Mouse (Mus musculus): Measurements from ENCODE around the gene Zcchc4. TPM values are rescaled to one million over a fixed set of nuclear protein-coding genes. Genes with fewer than 3 reads are reported as not detected.

The Zcchc4 gene
- 16.7 and 18.1 TPM in 2 replicates for polyA plus RNA-seq (2016; fragmentation: Nextera tagmentation; extraction: Ambion mirVana)

DNA sequence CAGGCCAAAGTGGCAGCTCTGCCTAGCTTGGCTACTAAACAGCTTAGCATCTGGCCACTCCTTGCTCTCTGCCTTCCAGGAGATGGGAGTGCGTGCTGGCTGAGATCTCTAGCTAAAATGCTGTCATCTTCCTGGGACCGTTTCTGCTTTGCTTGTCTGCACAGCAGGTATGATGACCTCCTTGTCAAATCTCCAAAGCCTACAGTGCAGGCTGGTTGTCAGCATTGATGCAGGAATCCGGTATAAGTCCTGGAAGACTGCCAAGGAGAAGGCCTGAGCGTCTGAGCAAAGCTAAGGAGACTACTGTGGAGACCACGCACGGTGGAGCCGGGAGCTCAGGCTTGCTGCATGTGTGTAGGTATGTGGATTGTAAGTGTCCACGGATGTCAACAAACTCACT is at the start of gene Zcchc4:
TSS of gene Zcchc4 (plus strand) at position 173 of the 400 bp plus-strand sequence.
- Histone ChIP-seq H3K36me3 (peaks cover 2% of the 10 kb centered on the region; the same call in 1 of the 2 replicates), H3K4me3 (no peak within 1 kb of the TSS), H3K27ac (replicated peaks) (no peak within 1 kb of the TSS), H3K4me1 (no peaks in the 10 kb centered on the region), H3K27me3 (ENCODE audit: low read depth, poor library complexity, severe bottlenecking) (no peaks in the 10 kb centered on the region), H3K9me3 (replicated peaks) (no peaks in the 10 kb centered on the region)
- WGBS: 90% methylated on average over 8 of the region's 8 CpGs
- DNase-seq (ENCODE audit: low spot score): no peak

DNA sequence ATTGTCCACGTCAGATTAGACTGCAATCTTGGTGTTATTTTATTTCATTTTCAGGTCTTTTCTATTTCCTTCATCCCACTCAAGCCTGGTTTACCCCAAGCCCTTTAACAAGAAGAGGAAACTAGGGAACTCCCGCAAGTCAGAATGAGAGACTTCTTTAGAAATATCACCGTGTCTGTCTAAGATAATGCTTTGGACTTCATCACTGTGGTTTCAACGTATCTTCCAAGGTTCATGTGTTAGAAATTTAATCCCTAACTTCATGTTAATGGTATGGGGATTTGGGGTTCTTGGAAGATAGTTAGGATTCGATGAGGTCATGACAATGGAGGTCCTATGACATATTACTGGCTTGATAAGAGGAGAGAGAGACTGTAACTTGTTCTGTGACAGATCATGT is 47.5 kb upstream of the Zcchc4 start:
- H3K4me1 ChIP-seq: no peaks in the 10 kb centered on the region
- H3K4me3 ChIP-seq: no peak overlapping the region
- 90% methylated on average over 5 of the region's 5 CpGs for WGBS
- DNase-seq (ENCODE audit: low spot score): no peak
- H3K36me3 ChIP-seq: no peaks in the 10 kb centered on the region
- no peaks in the 10 kb centered on the region for H3K27me3 ChIP-seq (ENCODE audit: low read depth, poor library complexity, severe bottlenecking)
- no peak overlapping the region for H3K27ac ChIP-seq (replicated peaks)
- H3K9me3 ChIP-seq (replicated peaks): no peaks in the 10 kb centered on the region

DNA sequence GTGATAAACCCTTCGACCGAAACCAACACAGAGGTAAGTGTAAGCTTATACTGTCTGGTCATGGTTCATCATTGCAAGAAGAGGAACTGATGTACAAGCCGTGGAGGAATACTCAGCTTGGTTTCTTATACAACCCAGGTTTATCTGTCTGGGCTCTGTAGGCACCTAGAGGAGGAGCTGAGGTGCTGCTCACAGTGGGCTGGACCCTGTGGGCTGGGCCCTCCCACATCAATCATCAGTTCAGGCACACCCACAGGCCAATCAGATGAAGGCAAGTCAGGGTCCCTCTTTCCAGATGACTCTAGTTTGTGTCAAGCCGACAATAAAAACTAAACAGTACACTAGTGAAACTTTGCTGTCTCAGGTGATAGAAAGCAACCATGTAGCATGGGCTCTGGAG is 42.4 kb upstream of the Zcchc4 start:
- Histone ChIP-seq H3K4me3 (no peak overlapping the region), H3K27me3 (ENCODE audit: low read depth, poor library complexity, severe bottlenecking) (no peaks in the 10 kb centered on the region), H3K27ac (replicated peaks) (no peak overlapping the region), H3K4me1 (no peaks in the 10 kb centered on the region), H3K9me3 (replicated peaks) (no peaks in the 10 kb centered on the region), H3K36me3 (no peaks in the 10 kb centered on the region)
- no peak for DNase-seq (ENCODE audit: low spot score)
- 83% methylated on average over 4 of the region's 4 CpGs for WGBS

DNA sequence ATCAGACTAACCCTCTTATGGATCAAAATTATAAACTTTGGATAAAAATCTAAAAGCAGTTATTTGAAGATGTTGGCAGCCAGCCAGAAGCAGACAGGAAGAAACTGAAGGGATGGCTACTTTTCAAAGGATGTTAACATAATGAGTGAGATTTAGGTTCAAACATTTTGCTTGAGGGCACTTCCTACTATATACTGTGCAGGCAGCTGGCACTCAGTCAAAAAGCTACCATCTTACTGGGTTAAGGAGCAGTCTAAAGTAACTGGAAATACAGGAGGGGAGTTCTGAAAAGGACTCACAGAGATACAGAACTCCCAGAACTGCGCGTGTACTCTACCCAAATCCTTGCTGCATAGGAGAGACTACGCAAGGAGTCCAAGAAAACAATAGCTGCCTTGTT is 39.2 kb upstream of the Zcchc4 start:
- Histone ChIP-seq H3K9me3 (replicated peaks) (no peaks in the 10 kb centered on the region), H3K27ac (replicated peaks) (no peak overlapping the region), H3K4me3 (no peak overlapping the region), H3K27me3 (ENCODE audit: low read depth, poor library complexity, severe bottlenecking) (no peaks in the 10 kb centered on the region), H3K4me1 (no peaks in the 10 kb centered on the region), H3K36me3 (no peaks in the 10 kb centered on the region)
- DNase-seq (ENCODE audit: low spot score): no peak
- 86% methylated on average over 3 of the region's 3 CpGs for WGBS

DNA sequence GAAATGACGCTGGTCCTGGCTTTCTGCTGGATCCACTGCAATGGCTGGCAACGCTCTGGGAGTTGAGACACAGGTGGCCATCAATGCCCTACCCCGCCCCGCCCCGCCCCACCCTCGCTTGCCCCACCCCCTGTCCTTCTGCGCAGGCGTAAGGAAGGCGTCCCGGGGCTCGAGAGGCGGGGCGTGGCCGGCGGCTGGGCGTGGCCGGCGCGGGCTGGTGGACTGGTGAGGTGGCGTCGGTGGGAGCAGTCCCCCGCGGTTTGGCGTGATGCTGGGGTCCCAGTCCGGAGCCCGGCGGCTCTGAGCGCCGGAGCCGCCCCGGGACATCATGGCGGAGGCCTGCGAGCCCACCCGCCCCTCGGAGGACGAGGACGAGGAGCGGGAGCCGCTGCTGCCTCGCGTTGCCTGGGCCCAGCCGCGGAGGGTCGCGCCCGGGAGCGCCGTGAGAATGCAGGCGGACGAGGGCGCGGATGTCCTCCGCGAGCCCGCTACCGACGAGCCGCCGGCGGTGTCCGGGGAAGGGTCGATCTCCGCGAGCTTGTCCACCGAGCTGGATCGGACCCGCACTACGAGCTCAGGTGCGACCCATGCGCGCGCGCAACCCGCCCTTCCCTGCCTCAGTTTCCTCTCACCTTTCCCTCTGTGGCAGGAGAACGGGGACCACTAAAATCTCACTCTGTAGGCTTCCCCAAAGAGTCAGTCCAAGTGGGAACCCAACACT is 33.7 kb upstream of the Zcchc4 start, which contains the start of gene Pi4k2b:
TSS of gene Pi4k2b (plus strand) at position 184 of the 721 bp plus-strand sequence.
- Histone ChIP-seq H3K27me3 (ENCODE audit: low read depth, poor library complexity, severe bottlenecking) (no peaks in the 10 kb centered on the region), H3K4me3 (peak within 1 kb of the TSS; percentile 87), H3K27ac (replicated peaks) (peak within 1 kb of the TSS; percentile 91), H3K9me3 (replicated peaks) (no peaks in the 10 kb centered on the region), H3K36me3 (no peaks in the 10 kb centered on the region), H3K4me1 (peaks cover 9% of the 10 kb centered on the region)
- DNase-seq (ENCODE audit: low spot score): peak; percentile 87
- WGBS: under 1% methylated on average over 75 of the region's 75 CpGs

DNA sequence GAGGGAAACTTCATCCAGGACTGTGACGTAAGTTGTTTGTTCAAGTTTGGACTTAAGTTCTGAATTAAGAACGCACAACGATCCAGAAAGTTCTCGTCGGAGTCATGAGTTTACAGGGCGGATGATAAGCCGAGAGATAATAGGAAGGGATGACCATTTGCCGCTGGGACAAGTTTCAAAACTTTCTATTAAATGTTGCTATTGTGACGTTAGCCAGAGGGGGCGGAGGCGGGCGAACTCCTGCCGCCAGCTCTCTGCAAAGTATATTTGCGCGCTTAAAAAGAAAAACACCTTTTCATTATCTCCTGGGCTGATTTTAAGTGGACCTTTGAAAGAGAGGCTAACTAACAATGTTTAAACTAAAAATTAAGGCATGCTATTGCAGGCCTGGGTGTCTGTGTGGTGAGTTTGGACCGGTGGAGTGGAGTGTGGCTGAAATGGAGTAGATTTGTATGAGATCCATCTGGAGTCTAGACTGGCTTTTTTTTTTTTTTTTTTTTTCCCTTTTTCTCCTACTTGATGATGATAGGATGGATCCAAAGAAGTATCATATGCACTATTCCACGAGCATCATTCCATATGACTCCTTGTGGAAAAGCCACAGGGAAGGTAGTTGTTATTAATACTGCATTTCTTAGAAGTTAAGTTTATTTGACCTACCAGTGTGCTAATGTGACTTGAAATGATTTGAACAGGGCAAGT is 32.9 kb upstream of the Zcchc4 start:
- H3K9me3 ChIP-seq (replicated peaks): no peaks in the 10 kb centered on the region
- peak; percentile 56 for DNase-seq (ENCODE audit: low spot score)
- no peaks in the 10 kb centered on the region for H3K36me3 ChIP-seq
- WGBS: 6% methylated on average over 17 of the region's 17 CpGs
- no peaks in the 10 kb centered on the region for H3K27me3 ChIP-seq (ENCODE audit: low read depth, poor library complexity, severe bottlenecking)
- peak overlapping the region; percentile 91 for H3K27ac ChIP-seq (replicated peaks)
- peak overlapping the region; percentile 87 for H3K4me3 ChIP-seq
- peaks cover 9% of the 10 kb centered on the region for H3K4me1 ChIP-seq

DNA sequence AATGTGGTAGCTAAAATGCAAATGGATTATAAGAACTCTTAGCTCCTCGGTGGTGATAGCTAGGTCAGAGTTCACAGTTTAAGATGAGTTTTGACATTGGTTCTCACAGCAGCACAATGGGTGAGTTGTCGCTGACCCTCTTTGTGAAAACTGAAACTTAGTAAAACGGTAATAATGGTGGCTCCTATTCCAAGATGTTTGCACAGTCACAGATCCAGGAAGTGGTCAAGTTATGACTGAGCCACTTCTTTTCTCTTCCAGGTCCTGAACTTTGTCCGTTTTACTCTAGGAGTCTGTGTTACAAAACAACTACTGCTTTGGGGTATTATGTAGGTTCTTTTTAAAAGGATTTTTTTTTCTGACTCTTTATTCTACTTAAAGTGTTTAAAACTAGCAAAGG is 32.0 kb upstream of the Zcchc4 start:
- DNase-seq (ENCODE audit: low spot score): no peak
- H3K27me3 ChIP-seq (ENCODE audit: low read depth, poor library complexity, severe bottlenecking): no peaks in the 10 kb centered on the region
- H3K4me3 ChIP-seq: peak overlapping the region; percentile 87; the same call in 1 of the 2 replicates
- H3K27ac ChIP-seq (replicated peaks): no peak overlapping the region
- H3K9me3 ChIP-seq (replicated peaks): no peaks in the 10 kb centered on the region
- peaks cover 9% of the 10 kb centered on the region for H3K4me1 ChIP-seq
- H3K36me3 ChIP-seq: no peaks in the 10 kb centered on the region
- WGBS: 73% methylated on average over 4 of the region's 4 CpGs

DNA sequence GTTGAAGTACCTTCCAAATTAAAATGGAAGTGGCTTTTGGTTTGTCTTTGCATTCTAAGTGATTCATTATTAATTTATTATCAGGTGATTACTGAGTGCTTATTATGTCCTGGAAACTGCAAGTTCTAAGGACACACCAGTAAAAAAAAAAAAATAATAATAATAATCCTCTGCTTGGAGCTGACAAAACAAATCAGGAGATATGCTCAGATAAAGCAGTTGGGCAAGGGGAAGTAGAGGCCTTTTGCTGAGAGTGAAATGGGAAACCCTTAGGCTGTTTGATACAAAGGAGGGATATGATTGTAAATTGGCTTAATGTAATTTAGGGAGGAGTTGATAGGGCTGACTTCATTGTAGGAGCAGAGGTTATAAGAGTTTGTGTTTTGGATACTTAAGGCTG is 28.3 kb upstream of the Zcchc4 start:
- no peaks in the 10 kb centered on the region for H3K9me3 ChIP-seq (replicated peaks)
- peaks cover 9% of the 10 kb centered on the region for H3K4me1 ChIP-seq
- H3K27me3 ChIP-seq (ENCODE audit: low read depth, poor library complexity, severe bottlenecking): no peaks in the 10 kb centered on the region
- no peak for DNase-seq (ENCODE audit: low spot score)
- no peak overlapping the region for H3K4me3 ChIP-seq
- H3K36me3 ChIP-seq: no peaks in the 10 kb centered on the region
- no peak overlapping the region for H3K27ac ChIP-seq (replicated peaks)

DNA sequence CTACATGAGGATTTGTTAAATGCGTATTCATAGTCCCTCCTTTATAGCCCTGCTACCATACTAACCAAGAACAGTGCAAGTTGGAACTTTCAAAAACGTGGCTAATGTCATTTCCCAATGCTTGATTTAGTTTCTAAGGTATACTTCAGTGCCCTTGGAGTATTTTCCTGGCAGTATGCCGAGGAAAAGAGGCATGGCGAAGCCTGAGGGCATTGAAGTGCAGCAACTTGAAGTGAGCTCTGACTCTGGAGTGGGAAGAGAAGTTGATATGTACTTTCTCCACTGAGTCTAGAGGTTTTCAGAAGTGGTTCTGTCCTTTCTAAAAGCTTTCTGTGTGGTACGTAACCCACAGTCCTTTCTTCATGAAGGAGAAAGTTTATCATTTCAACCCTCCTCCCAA is 26.5 kb upstream of the Zcchc4 start:
- H3K9me3 ChIP-seq (replicated peaks): no peaks in the 10 kb centered on the region
- no peak overlapping the region for H3K4me3 ChIP-seq
- WGBS: 82% methylated on average over 5 of the region's 5 CpGs
- DNase-seq (ENCODE audit: low spot score): no peak
- H3K4me1 ChIP-seq: no peaks in the 10 kb centered on the region
- H3K36me3 ChIP-seq: peaks cover 7% of the 10 kb centered on the region; the same call in 1 of the 2 replicates
- H3K27ac ChIP-seq (replicated peaks): no peak overlapping the region
- H3K27me3 ChIP-seq (ENCODE audit: low read depth, poor library complexity, severe bottlenecking): no peaks in the 10 kb centered on the region

DNA sequence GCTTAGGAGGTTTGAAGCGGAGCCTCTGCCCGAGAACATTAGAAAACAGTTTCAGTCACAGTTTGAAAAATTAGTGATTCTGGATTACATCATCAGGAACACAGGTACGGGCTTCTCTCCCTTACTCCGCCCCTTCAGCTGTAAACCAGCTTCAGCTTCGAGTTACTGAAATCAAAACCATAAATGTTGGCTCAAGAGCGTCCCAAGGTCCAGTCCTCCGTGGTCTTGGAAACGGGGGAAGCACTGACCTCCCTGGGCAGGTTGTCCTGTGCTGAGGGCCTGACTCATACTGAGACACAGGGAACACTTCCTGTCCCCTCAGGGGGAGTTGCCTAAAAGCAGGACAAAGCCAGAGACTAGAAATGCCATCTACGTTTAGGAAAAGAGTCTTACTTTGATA is 22.1 kb upstream of the Zcchc4 start:
- H3K4me1 ChIP-seq: no peaks in the 10 kb centered on the region
- no peak overlapping the region for H3K4me3 ChIP-seq
- WGBS: 89% methylated on average over 9 of the region's 9 CpGs
- H3K9me3 ChIP-seq (replicated peaks): no peaks in the 10 kb centered on the region
- H3K36me3 ChIP-seq: peaks cover 8% of the 10 kb centered on the region; the same call in 1 of the 2 replicates
- H3K27ac ChIP-seq (replicated peaks): no peak overlapping the region
- no peak for DNase-seq (ENCODE audit: low spot score)
- H3K27me3 ChIP-seq (ENCODE audit: low read depth, poor library complexity, severe bottlenecking): no peaks in the 10 kb centered on the region

DNA sequence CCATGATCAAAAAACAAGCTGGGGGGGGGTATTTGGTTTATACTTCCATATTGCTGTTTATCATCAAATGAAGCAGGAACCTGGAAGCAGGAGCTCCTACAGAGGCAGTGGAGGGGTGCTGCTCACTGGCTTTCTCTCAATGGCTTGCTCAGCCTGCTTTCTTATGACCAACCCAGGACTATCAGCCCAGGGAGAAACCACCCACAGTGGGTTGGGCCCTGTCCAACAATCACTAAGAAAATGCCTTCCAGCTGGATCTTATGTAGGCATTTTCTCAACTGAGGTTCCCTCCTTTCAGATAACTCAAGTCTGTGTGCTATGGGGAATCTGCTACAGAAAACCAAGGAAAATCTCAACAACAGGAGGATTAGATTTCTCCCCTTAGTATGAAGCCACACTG is 21.0 kb upstream of the Zcchc4 start:
- Histone ChIP-seq H3K9me3 (replicated peaks) (no peaks in the 10 kb centered on the region), H3K4me1 (no peaks in the 10 kb centered on the region), H3K27ac (replicated peaks) (no peak overlapping the region), H3K4me3 (no peak overlapping the region), H3K36me3 (peaks cover 8% of the 10 kb centered on the region; the same call in 1 of the 2 replicates), H3K27me3 (ENCODE audit: low read depth, poor library complexity, severe bottlenecking) (no peaks in the 10 kb centered on the region)
- no peak for DNase-seq (ENCODE audit: low spot score)

DNA sequence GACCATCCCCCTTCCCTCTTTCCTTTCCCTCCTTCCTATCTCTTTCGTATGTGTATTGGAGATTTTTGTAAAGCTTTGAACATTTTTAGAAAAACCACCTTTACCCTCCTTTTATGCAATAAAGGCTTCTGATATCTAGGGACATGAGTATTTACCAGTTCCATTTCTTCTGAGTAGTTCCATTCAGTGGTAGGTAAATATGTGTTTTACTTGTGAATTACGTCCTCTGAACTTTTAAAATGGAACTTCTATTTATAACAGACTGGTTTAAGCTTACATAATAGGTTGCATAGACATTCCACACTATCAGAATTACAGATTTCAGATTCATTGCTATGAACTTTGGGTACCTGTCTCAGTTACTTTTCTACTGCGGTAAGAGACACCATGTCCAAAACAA is 19.9 kb upstream of the Zcchc4 start:
- H3K4me3 ChIP-seq: no peak overlapping the region
- 92% methylated on average over 3 of the region's 3 CpGs for WGBS
- no peak for DNase-seq (ENCODE audit: low spot score)
- H3K9me3 ChIP-seq (replicated peaks): no peaks in the 10 kb centered on the region
- H3K27ac ChIP-seq (replicated peaks): no peak overlapping the region
- H3K4me1 ChIP-seq: no peaks in the 10 kb centered on the region
- peaks cover 8% of the 10 kb centered on the region; the same call in 1 of the 2 replicates for H3K36me3 ChIP-seq
- H3K27me3 ChIP-seq (ENCODE audit: low read depth, poor library complexity, severe bottlenecking): no peaks in the 10 kb centered on the region

DNA sequence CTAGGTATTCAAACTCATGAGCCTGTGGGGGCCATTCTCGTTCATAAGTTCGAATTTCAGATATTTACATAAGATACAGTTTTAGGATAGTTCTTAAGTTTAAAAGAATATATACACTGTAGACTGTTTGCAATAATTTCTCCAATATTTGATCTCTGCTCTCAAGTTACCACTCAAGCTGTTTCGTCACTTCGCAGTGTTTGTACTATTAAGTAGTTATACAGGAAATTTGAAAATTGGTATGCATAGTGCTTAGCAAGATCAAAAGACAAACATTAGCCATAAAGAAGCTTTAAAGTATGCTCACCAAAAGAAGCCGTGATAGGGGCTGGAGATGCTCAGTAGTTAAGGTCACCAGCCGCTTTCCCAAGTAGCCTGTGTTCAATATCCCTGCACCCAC is 19.2 kb upstream of the Zcchc4 start:
- Histone ChIP-seq H3K9me3 (replicated peaks) (no peaks in the 10 kb centered on the region), H3K27me3 (ENCODE audit: low read depth, poor library complexity, severe bottlenecking) (no peaks in the 10 kb centered on the region), H3K4me1 (no peaks in the 10 kb centered on the region), H3K27ac (replicated peaks) (no peak overlapping the region), H3K36me3 (peaks cover 9% of the 10 kb centered on the region; the same call in 1 of the 2 replicates), H3K4me3 (no peak overlapping the region)
- no peak for DNase-seq (ENCODE audit: low spot score)
- 92% methylated on average over 6 of the region's 6 CpGs for WGBS

All from midbrain, embryonic 10.5 days (tissue).